Mouse (Mus musculus): Measurements from ENCODE around the gene Gcdh. TPM values are rescaled to one million over a fixed set of nuclear protein-coding genes. Genes with fewer than 3 reads are reported as not detected.

Gcdh gene
- polyA plus RNA-seq (2021; fragmentation: Nextera tagmentation), result 19.7 and 26.0 TPM in 2 replicates
- long read RNA-seq, experiment 1, transcript Gcdh-202 (12 exons, 2,114 nt), result major isoform, 93 of 190 reads
- long read RNA-seq, experiment 1, transcript Gcdh-201 (11 exons, 2,167 nt), result minor isoform, 43 of 190 reads
- long read RNA-seq, experiment 1, partial matches to known transcripts, result 16 of 190 reads
- long read RNA-seq, experiment 1, other reads (novel, unspliced or antisense), result 38 of 190 reads
- long read RNA-seq, experiment 2, transcript Gcdh-202 (12 exons, 2,114 nt), result major isoform, 20 of 34 reads
- long read RNA-seq, experiment 2, transcript Gcdh-201 (11 exons, 2,167 nt), result minor isoform, 9 of 34 reads
- long read RNA-seq, experiment 2, partial matches to known transcripts, result 5 of 34 reads
- long read RNA-seq, experiment 2, other reads (novel, unspliced or antisense), result 0 of 34 reads

GRCm38 (mm10) chr8:84893709-84894134 is at the start of gene Gcdh:
Gene Gcdh (minus strand): TSS chr8:84893921.

GRCm38 (mm10) chr8:84936962-84937546 is 43.3 kb upstream of the Gcdh start, which contains the start of gene Mast1:
Gene Mast1 (minus strand): TSS chr8:84937359.

GRCm38 (mm10) chr8:84908421-84909161 is 14.9 kb upstream of the Gcdh start, which contains the start of gene Dnase2a:
Gene Dnase2a (plus strand): TSS chr8:84908560.

GRCm38 (mm10) chr8:84901752-84902151 is 8.0 kb upstream of the Gcdh start, which contains the start of gene Klf1:
Gene Klf1 (plus strand): TSS chr8:84901928.

GRCm38 (mm10) chr8:84871376-84872308 is 22.1 kb downstream of the Gcdh start, which contains the start of gene Syce2:
Gene Syce2 (plus strand): TSS chr8:84872111.

GRCm38 (mm10) chr8:84856864-84857441 is 36.8 kb downstream of the Gcdh start, which contains the start of gene Farsa:
Gene Farsa (plus strand): TSS chr8:84856989.

GRCm38 (mm10) chr8:84846722-84847572 is 46.8 kb downstream of the Gcdh start, which contains the start of gene Calr:
Gene Calr (minus strand): TSS chr8:84846934.

GRCm38 (mm10) chr8:84840248-84840999 is 53.3 kb downstream of the Gcdh start, which contains the start of gene Rad23a:
Gene Rad23a (minus strand): TSS chr8:84840665.

Other genes starting within 250 kb of the Gcdh start
- 32.9 and 73.2 TPM in 2 replicates for gene Ier2, start 231.1 kb downstream of the Gcdh start, polyA plus RNA-seq (2021; fragmentation: Nextera tagmentation)
- gene Trmt1, start 207.6 kb downstream of the Gcdh start, polyA plus RNA-seq (2021; fragmentation: Nextera tagmentation), result 67.7 and 73.9 TPM in 2 replicates
- 5.9 and 11.7 TPM in 2 replicates for gene Nacc1, start 206.1 kb downstream of the Gcdh start, polyA plus RNA-seq (2021; fragmentation: Nextera tagmentation)
- gene Lyl1, start 192.5 kb downstream of the Gcdh start, polyA plus RNA-seq (2021; fragmentation: Nextera tagmentation), result 2.2 and 2.4 TPM in 2 replicates
- 0.23 TPM in 1 of 2 replicates, not detected in the other for gene G430095P16Rik, start 170.9 kb downstream of the Gcdh start, polyA plus RNA-seq (2021; fragmentation: Nextera tagmentation)
- 137 and 163 TPM in 2 replicates for gene Nfix, start 93.6 kb downstream of the Gcdh start, polyA plus RNA-seq (2021; fragmentation: Nextera tagmentation)
- 19.8 and 22.2 TPM in 2 replicates for gene Dand5, start 71.1 kb downstream of the Gcdh start, polyA plus RNA-seq (2021; fragmentation: Nextera tagmentation)
- gene Gadd45gip1, start 62.4 kb downstream of the Gcdh start, polyA plus RNA-seq (2021; fragmentation: Nextera tagmentation), result 46.3 and 55.1 TPM in 2 replicates
- gene Rad23a, start 53.3 kb downstream of the Gcdh start, polyA plus RNA-seq (2021; fragmentation: Nextera tagmentation), result 149 and 190 TPM in 2 replicates
- gene Calr, start 47.0 kb downstream of the Gcdh start, polyA plus RNA-seq (2021; fragmentation: Nextera tagmentation), result 138 and 151 TPM in 2 replicates
- gene Farsa, start 36.9 kb downstream of the Gcdh start, polyA plus RNA-seq (2021; fragmentation: Nextera tagmentation), result 20.6 and 22.2 TPM in 2 replicates
- gene Syce2, start 21.8 kb downstream of the Gcdh start, polyA plus RNA-seq (2021; fragmentation: Nextera tagmentation), result 7.5 and 8.4 TPM in 2 replicates
- gene Klf1, start 8.0 kb upstream of the Gcdh start, polyA plus RNA-seq (2021; fragmentation: Nextera tagmentation), result 0.12 and 0.31 TPM in 2 replicates
- 4.7 and 4.8 TPM in 2 replicates for gene Dnase2a, start 14.6 kb upstream of the Gcdh start, polyA plus RNA-seq (2021; fragmentation: Nextera tagmentation)
- 9.3 and 21.9 TPM in 2 replicates for gene Mast1, start 43.4 kb upstream of the Gcdh start, polyA plus RNA-seq (2021; fragmentation: Nextera tagmentation)
- gene Rtbdn, start 53.1 kb upstream of the Gcdh start, polyA plus RNA-seq (2021; fragmentation: Nextera tagmentation), result 0.22 and 0.26 TPM in 2 replicates
- gene Gm49661, start 75.5 kb upstream of the Gcdh start, polyA plus RNA-seq (2021; fragmentation: Nextera tagmentation), result not detected in 2 replicates
- gene Prdx2, start 75.7 kb upstream of the Gcdh start, polyA plus RNA-seq (2021; fragmentation: Nextera tagmentation), result 606 and 755 TPM in 2 replicates
- 49.5 and 54.5 TPM in 2 replicates for gene Rnaseh2a, start 75.8 kb upstream of the Gcdh start, polyA plus RNA-seq (2021; fragmentation: Nextera tagmentation)
- 127 and 330 TPM in 2 replicates for gene Junb, start 84.8 kb upstream of the Gcdh start, polyA plus RNA-seq (2021; fragmentation: Nextera tagmentation)
- gene Hook2, start 96.7 kb upstream of the Gcdh start, polyA plus RNA-seq (2021; fragmentation: Nextera tagmentation), result 4.2 and 6.7 TPM in 2 replicates
- gene Best2, start 120.6 kb upstream of the Gcdh start, polyA plus RNA-seq (2021; fragmentation: Nextera tagmentation), result not detected in 2 replicates
- gene Asna1, start 131.4 kb upstream of the Gcdh start, polyA plus RNA-seq (2021; fragmentation: Nextera tagmentation), result 30.3 and 93.5 TPM in 2 replicates
- 31.7 and 158 TPM in 2 replicates for gene Trir, start 132.9 kb upstream of the Gcdh start, polyA plus RNA-seq (2021; fragmentation: Nextera tagmentation)
- 25.2 and 34.4 TPM in 2 replicates for gene Tnpo2, start 143.0 kb upstream of the Gcdh start, polyA plus RNA-seq (2021; fragmentation: Nextera tagmentation)
- gene Fbxw9, start 166.1 kb upstream of the Gcdh start, polyA plus RNA-seq (2021; fragmentation: Nextera tagmentation), result 12.5 and 21.0 TPM in 2 replicates
- gene Gm5741, start 174.1 kb upstream of the Gcdh start, polyA plus RNA-seq (2021; fragmentation: Nextera tagmentation), result not detected in 2 replicates
- 72.9 and 74.5 TPM in 2 replicates for gene Dhps, start 177.8 kb upstream of the Gcdh start, polyA plus RNA-seq (2021; fragmentation: Nextera tagmentation)
- gene Wdr83os, start 186.8 kb upstream of the Gcdh start, polyA plus RNA-seq (2021; fragmentation: Nextera tagmentation), result 114 and 122 TPM in 2 replicates
- 30.0 and 38.6 TPM in 2 replicates for gene Wdr83, start 187.4 kb upstream of the Gcdh start, polyA plus RNA-seq (2021; fragmentation: Nextera tagmentation)
- gene Man2b1, start 189.3 kb upstream of the Gcdh start, polyA plus RNA-seq (2021; fragmentation: Nextera tagmentation), result 13.9 and 19.1 TPM in 2 replicates
- gene Zfp791, start 229.2 kb upstream of the Gcdh start, polyA plus RNA-seq (2021; fragmentation: Nextera tagmentation), result 1.3 and 1.7 TPM in 2 replicates

Data from left cerebral cortex, adult 6 months (tissue).